Mouse (Mus musculus) cerebellum, adult 2 months (tissue): ENCODE data around the gene Pabpn1.

Experiments used
- CTCF ChIP-seq: fragments of 200-500 bp; IDR thresholded peaks from 2 replicates; pipeline ENCODE4 v1.5.1; 2011; ENCODE audit warnings: low read depth, mild to moderate bottlenecking, control low read depth, low read length, moderate library complexity, borderline replicate concordance; ENCODE audit not compliant: insufficient read depth
- POLR2A ChIP-seq: fragments of 200-500 bp; IDR thresholded peaks from 2 replicates; pipeline ENCODE4 v1.6.1; 2011; ENCODE audit warnings: low read length, control low read depth, borderline replicate concordance; ENCODE audit not compliant: insufficient read depth

DNA sequence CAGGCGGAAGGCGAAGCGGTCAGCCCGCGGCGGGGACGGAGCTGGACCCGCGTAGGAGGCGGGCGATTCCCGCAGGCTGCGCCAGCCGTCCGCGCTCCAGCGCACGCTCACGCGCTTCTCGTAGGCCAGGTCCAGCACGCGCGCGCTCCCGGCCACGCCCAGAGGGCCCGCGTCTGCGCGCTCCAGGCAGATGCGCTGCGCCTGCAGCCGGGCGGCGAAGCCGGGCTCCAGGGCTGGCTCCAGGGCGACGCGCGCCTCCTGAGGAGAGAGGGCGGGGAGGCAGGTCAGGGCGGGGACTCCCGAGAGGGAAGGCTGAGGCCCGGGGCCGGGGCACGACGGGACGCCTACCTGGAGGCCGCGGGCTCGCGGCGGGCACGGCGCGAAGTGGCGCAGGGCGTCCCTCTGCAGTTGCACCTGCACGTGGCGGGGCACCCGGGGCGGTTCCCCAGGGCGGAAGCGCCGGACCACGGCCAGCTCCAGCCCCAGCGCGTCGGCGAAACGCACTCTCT is 15.7 kb upstream of the Pabpn1 start:
- TF ChIP-seq CTCF (no peak), POLR2A (peak; percentile 96)
